Mouse (Mus musculus): ENCODE measurements around the gene Apmap. TPM values are rescaled to one million over a fixed set of nuclear protein-coding genes. Genes with fewer than 3 reads are reported as not detected.
A peak's percentile ranks its signal among the peaks of the same experiment; 100 is the strongest.

Apmap gene
- polyA plus RNA-seq, 1 experiment from 2014 or later: 35.0 TPM

DNA sequence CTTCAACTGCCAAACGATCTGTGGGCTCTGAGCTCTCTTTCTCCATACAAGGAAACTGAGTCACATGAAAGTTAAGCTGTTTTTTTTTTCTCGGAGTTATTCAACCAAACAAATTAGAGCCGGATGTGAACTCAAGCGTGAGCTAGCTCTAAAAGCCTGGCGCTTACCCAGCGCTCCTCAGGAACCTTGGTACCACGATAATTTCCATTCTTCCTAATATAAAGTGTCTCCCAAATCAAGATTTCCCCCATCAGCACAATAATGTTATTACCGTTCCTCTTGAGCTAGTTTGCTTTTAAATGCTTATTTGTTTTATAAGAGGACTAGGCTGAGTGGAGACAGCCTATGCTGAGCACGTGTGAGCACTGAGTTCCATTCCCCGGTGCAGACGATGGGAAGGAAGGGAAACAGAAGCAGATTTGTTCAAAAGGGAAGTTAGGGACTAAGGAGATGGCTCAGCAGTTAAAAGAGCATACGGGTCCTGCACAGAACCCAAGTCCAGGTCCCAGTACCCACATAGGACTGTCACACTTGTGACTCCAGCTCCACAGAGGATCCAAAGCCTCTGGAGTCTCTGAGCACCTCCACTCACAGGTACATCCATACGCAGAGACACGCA, 39.4 kb upstream of the Apmap start:
- no peak for DNase-seq (ENCODE audit: low spot score)
- H3K27me3 ChIP-seq (replicated peaks; ENCODE audit: control insufficient read depth, insufficient read depth, low read length): no peaks in the 10 kb centered on the region
- no peak overlapping the region for H3K9ac ChIP-seq (ENCODE audit: low read depth, low read length)
- no peaks in the 10 kb centered on the region for H3K36me3 ChIP-seq (ENCODE audit: control insufficient read depth, insufficient read depth, low read length)
- no peak overlapping the region for H3K27ac ChIP-seq (ENCODE audit: low read depth, low read length)
- H3K4me1 ChIP-seq (replicated peaks; ENCODE audit: control insufficient read depth, insufficient read depth, low read length): peaks cover 12% of the 10 kb centered on the region
- H3K9me3 ChIP-seq (ENCODE audit: control insufficient read depth, low read length): no peaks in the 10 kb centered on the region
- no peak overlapping the region for H3K4me2 ChIP-seq
- ATAC-seq (replicated peaks; ENCODE audit: low FRiP score): no peak
- 77% methylated on average over 14 of the region's 14 CpGs for WGBS
- no peak overlapping the region for H3K4me3 ChIP-seq (ENCODE audit: low read depth, low read length)

GRCm38 (mm10) chr2:150646411-150647121, 38.2 kb upstream of the Apmap start:
- 0 out of 2 replicates have a peak, but pooled peaks have one; percentile 13 for ATAC-seq (replicated peaks; ENCODE audit: low FRiP score)
- H3K27ac ChIP-seq (ENCODE audit: low read depth, low read length): no peak overlapping the region

DNA sequence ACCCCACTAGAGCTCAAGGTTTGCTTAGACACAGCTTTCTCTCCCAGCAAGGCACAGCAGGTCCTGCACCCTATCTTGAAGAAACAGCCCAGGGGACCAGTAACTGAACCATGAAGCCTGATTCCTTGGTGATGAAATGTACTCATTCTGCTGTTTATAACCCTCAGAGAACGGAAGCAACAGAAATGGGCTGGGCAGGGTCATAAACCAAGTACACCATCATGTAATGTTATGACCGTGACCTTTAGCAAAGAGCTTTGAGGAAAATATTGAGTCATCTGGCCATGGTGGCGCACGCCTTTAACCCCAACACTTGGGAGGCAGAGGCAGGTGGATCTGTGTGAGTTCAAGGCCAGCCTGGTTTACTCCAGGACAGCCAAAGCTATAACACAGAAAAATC, 36.9 kb upstream of the Apmap start:
- no peaks in the 10 kb centered on the region for H3K27me3 ChIP-seq (replicated peaks; ENCODE audit: control insufficient read depth, insufficient read depth, low read length)
- no peaks in the 10 kb centered on the region for H3K9me3 ChIP-seq (ENCODE audit: control insufficient read depth, low read length)
- DNase-seq (ENCODE audit: low spot score) (no peak), ATAC-seq (replicated peaks; ENCODE audit: low FRiP score) (no peak)
- 85% methylated on average over 4 of the region's 4 CpGs for WGBS
- H3K9ac ChIP-seq (ENCODE audit: low read depth, low read length): no peak overlapping the region
- H3K4me2 ChIP-seq: no peak overlapping the region
- H3K27ac ChIP-seq (ENCODE audit: low read depth, low read length): no peak overlapping the region
- peaks cover 3% of the 10 kb centered on the region; the same call in 1 of the 2 replicates for H3K4me1 ChIP-seq (replicated peaks; ENCODE audit: control insufficient read depth, insufficient read depth, low read length)
- H3K4me3 ChIP-seq (ENCODE audit: low read depth, low read length): no peak overlapping the region
- H3K36me3 ChIP-seq (ENCODE audit: control insufficient read depth, insufficient read depth, low read length): peaks cover 2% of the 10 kb centered on the region; the same call in 1 of the 2 replicates

More at GRCm38 (mm10) chr2:150646411-150647121, 38.2 kb upstream of the Apmap start:
- no peaks in the 10 kb centered on the region for H3K9me3 ChIP-seq (ENCODE audit: control insufficient read depth, low read length)
- DNase-seq (ENCODE audit: low spot score): no peak
- H3K36me3 ChIP-seq (ENCODE audit: control insufficient read depth, insufficient read depth, low read length): peaks cover 2% of the 10 kb centered on the region; the same call in 1 of the 2 replicates
- no peak overlapping the region for H3K4me3 ChIP-seq (ENCODE audit: low read depth, low read length)
- peaks cover 11% of the 10 kb centered on the region for H3K4me1 ChIP-seq (replicated peaks; ENCODE audit: control insufficient read depth, insufficient read depth, low read length)
- 76% methylated on average over 8 of the region's 8 CpGs for WGBS
- no peak overlapping the region for H3K4me2 ChIP-seq
- H3K27me3 ChIP-seq (replicated peaks; ENCODE audit: control insufficient read depth, insufficient read depth, low read length): no peaks in the 10 kb centered on the region
- no peak overlapping the region for H3K9ac ChIP-seq (ENCODE audit: low read depth, low read length)

DNA sequence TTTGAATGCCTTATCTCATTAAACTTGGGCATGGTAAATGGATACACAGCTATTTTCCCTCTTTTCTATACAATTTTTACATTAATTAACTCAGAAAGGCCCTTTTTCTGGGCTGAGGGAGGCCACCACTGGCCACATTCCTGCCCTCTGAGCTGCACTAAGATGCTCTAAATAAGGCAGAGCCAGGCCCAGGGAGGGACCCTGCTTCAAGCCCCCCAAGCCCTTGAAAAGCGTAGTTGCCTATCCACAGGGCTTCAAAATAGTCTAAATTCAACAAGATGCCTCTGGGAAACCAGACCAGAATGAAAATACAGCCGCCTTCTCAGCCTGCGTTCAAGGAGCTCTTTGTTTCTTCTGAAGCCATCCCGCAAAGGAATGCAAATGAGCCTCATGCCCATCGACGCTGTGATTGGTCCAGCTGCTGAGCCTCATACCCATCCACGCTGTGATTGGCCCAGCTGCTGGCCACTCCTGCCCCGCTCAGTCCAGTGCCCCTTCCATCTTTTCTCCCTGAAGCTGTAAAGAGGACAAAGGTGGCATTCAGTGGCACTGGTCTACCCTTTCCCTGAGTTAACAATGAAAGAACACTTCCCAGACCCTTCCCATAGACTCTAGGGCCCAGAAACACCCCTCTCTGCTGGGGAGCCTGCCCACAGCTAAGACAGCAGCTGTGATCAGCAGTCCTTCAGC, 35.5 kb upstream of the Apmap start:
- ATAC-seq (replicated peaks; ENCODE audit: low FRiP score): peak; percentile 60
- H3K9me3 ChIP-seq (ENCODE audit: control insufficient read depth, low read length): no peaks in the 10 kb centered on the region
- DNase-seq (ENCODE audit: low spot score): no peak
- no peak overlapping the region for H3K4me2 ChIP-seq
- H3K27ac ChIP-seq (ENCODE audit: low read depth, low read length): no peak overlapping the region
- H3K27me3 ChIP-seq (replicated peaks; ENCODE audit: control insufficient read depth, insufficient read depth, low read length): no peaks in the 10 kb centered on the region
- peaks cover 2% of the 10 kb centered on the region; the same call in 1 of the 2 replicates for H3K4me1 ChIP-seq (replicated peaks; ENCODE audit: control insufficient read depth, insufficient read depth, low read length)
- peaks cover 5% of the 10 kb centered on the region for H3K36me3 ChIP-seq (ENCODE audit: control insufficient read depth, insufficient read depth, low read length)
- H3K4me3 ChIP-seq (ENCODE audit: low read depth, low read length): no peak overlapping the region
- 72% methylated on average over 8 of the region's 8 CpGs for WGBS
- H3K9ac ChIP-seq (ENCODE audit: low read depth, low read length): no peak overlapping the region

- Histone ChIP-seq H3K36me3 (ENCODE audit: control insufficient read depth, insufficient read depth, low read length) (peaks cover 7% of the 10 kb centered on the region), H3K9ac (ENCODE audit: low read depth, low read length) (no peak overlapping the region), H3K27me3 (replicated peaks; ENCODE audit: control insufficient read depth, insufficient read depth, low read length) (no peaks in the 10 kb centered on the region), H3K4me3 (ENCODE audit: low read depth, low read length) (no peak overlapping the region), H3K4me1 (replicated peaks; ENCODE audit: control insufficient read depth, insufficient read depth, low read length) (peaks cover 7% of the 10 kb centered on the region; the same call in 1 of the 2 replicates), H3K4me2 (no peak overlapping the region), H3K27ac (ENCODE audit: low read depth, low read length) (no peak overlapping the region), H3K9me3 (ENCODE audit: control insufficient read depth, low read length) (no peaks in the 10 kb centered on the region)
- ATAC-seq (replicated peaks; ENCODE audit: low FRiP score) (no peak), DNase-seq (ENCODE audit: low spot score) (no peak)
- 82% methylated on average over 1 of the region's 1 CpGs for WGBS
Measured at GRCm38 (mm10) chr2:150643166-150643565, 34.8 kb upstream of the Apmap start.

DNA sequence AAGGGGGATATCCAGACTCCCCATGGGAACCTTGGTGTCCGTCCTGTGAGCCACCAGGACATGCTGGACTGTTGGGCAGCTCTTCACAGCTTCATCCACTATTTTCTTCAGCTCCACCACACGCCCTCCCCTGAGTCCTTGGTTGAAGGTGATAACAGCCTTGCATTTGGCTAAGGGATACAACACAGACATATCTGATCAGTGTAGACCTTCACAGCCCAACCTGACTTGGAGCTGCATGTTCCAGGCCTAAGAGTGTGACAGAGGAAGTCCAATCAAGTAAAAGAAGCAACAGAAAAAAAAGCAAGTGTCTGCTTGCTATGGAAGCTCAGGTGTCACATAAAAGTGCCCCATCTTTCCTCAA, 30.0 kb upstream of the Apmap start:
- Histone ChIP-seq H3K36me3 (ENCODE audit: control insufficient read depth, insufficient read depth, low read length) (peaks cover 16% of the 10 kb centered on the region), H3K9me3 (ENCODE audit: control insufficient read depth, low read length) (no peaks in the 10 kb centered on the region), H3K4me1 (replicated peaks; ENCODE audit: control insufficient read depth, insufficient read depth, low read length) (peaks cover 7% of the 10 kb centered on the region; the same call in 1 of the 2 replicates), H3K4me2 (no peak overlapping the region), H3K4me3 (ENCODE audit: low read depth, low read length) (no peak overlapping the region), H3K27me3 (replicated peaks; ENCODE audit: control insufficient read depth, insufficient read depth, low read length) (no peaks in the 10 kb centered on the region), H3K9ac (ENCODE audit: low read depth, low read length) (no peak overlapping the region), H3K27ac (ENCODE audit: low read depth, low read length) (0 out of 2 replicates have a peak overlapping the region, but pooled peaks have one; percentile 7)
- ATAC-seq (replicated peaks; ENCODE audit: low FRiP score) (peak; percentile 87), DNase-seq (ENCODE audit: low spot score) (no peak)
- 62% methylated on average over 2 of the region's 2 CpGs for WGBS

GRCm38 (mm10) chr2:150637702-150638369, 29.5 kb upstream of the Apmap start:
- H3K27ac ChIP-seq (ENCODE audit: low read depth, low read length): no peak overlapping the region
- no peak overlapping the region for H3K9ac ChIP-seq (ENCODE audit: low read depth, low read length)
- no peaks in the 10 kb centered on the region for H3K27me3 ChIP-seq (replicated peaks; ENCODE audit: control insufficient read depth, insufficient read depth, low read length)
- peak; percentile 2; the same call in 1 of the 2 replicates for ATAC-seq (replicated peaks; ENCODE audit: low FRiP score)
- peaks cover 17% of the 10 kb centered on the region for H3K36me3 ChIP-seq (ENCODE audit: control insufficient read depth, insufficient read depth, low read length)
- H3K4me3 ChIP-seq (ENCODE audit: low read depth, low read length): no peak overlapping the region
- H3K9me3 ChIP-seq (ENCODE audit: control insufficient read depth, low read length): no peaks in the 10 kb centered on the region
- WGBS: 76% methylated on average over 6 of the region's 6 CpGs
- no peak for DNase-seq (ENCODE audit: low spot score)
- peaks cover 7% of the 10 kb centered on the region; the same call in 1 of the 2 replicates for H3K4me1 ChIP-seq (replicated peaks; ENCODE audit: control insufficient read depth, insufficient read depth, low read length)
- H3K4me2 ChIP-seq: no peak overlapping the region

- peak; percentile 72 for ATAC-seq (replicated peaks; ENCODE audit: low FRiP score)
- 64% methylated on average over 3 of the region's 3 CpGs for WGBS
- no peaks in the 10 kb centered on the region for H3K9me3 ChIP-seq (ENCODE audit: control insufficient read depth, low read length)
- H3K27ac ChIP-seq (ENCODE audit: low read depth, low read length): peak overlapping the region; percentile 9; the same call in 1 of the 2 replicates
- H3K27me3 ChIP-seq (replicated peaks; ENCODE audit: control insufficient read depth, insufficient read depth, low read length): no peaks in the 10 kb centered on the region
- H3K4me1 ChIP-seq (replicated peaks; ENCODE audit: control insufficient read depth, insufficient read depth, low read length): peaks cover 7% of the 10 kb centered on the region; the same call in 1 of the 2 replicates
- DNase-seq (ENCODE audit: low spot score): no peak
- no peak overlapping the region for H3K4me3 ChIP-seq (ENCODE audit: low read depth, low read length)
- no peak overlapping the region for H3K9ac ChIP-seq (ENCODE audit: low read depth, low read length)
- H3K4me2 ChIP-seq: no peak overlapping the region
- H3K36me3 ChIP-seq (ENCODE audit: control insufficient read depth, insufficient read depth, low read length): peaks cover 14% of the 10 kb centered on the region
Measured at GRCm38 (mm10) chr2:150635877-150636446, 27.6 kb upstream of the Apmap start.
